Mouse (Mus musculus): ENCODE results near the gene Cd207. TPM values are rescaled to one million over a fixed set of nuclear protein-coding genes. Genes with fewer than 3 reads are reported as not detected.

Gene Cd207
- not detected for polyA plus RNA-seq (2017; shearing (Covaris generic))

DNA sequence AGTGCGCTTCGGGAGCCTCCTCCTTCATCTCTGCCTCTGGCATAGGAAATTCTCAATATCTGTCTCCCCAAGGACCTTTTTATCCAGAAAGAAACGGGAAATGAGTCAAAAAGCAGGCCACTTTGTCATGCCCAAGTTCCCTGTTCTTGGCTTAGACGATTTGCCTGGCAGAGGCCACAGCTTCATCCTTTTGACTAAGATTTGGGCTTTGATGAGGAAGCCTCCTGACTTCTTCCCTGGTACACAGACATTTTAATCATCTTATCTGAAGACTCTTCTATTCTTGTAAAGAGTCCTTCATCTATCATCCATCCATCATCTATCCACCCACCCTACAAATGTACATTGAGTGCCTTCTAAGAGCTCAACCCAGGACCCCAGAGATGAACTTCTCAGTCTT is at the start of gene Cd207:
Gene Cd207 (minus strand): TSS at position 101 of the 400 bp plus-strand sequence.
- ATAC-seq: no peak

DNA sequence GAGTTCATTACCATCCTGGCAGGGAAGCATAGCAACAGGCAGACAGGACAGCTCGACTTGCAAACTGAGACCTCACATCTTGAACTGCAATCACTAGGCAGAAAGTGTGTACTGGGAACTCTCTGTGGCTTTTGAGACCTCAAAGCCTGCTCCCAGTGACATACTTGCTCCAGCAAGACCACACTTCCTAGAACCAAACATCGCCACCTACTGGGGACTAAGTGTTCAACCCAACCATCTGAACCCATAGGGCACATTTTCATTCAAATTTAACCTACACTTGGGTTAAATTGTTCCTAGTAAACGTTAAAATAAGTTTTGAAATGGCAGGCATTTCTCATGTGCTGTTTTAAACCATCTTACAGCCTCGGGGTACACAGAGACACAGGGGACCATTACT is 49.5 kb upstream of the Cd207 start:
- ATAC-seq: no peak

GRCm38 (mm10) chr6:83722526-83722925 is 44.9 kb upstream of the Cd207 start:
- ATAC-seq: no peak

DNA sequence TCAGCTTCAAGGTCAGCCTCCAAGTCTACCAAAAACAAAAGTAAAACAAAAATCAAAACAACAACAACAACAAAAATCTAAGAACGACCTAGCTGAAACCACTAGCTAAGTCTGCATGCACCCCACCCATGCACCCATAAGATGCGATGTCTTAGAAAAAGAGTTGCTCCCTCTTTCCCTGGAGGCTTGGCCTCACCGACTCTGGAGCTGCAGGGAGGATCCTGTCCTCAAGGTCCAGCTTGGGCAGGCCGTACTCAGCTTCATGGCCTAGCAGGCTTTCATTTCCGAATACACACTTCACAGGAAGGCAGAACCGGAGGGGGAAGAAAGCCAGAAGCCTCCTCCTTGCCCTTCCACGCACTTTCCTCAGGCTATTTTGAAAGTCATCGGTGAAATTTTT is 39.4 kb upstream of the Cd207 start:
- no peak for ATAC-seq

- ATAC-seq: no peak
Measured at GRCm38 (mm10) chr6:83715461-83716196, 38.0 kb upstream of the Cd207 start.

DNA sequence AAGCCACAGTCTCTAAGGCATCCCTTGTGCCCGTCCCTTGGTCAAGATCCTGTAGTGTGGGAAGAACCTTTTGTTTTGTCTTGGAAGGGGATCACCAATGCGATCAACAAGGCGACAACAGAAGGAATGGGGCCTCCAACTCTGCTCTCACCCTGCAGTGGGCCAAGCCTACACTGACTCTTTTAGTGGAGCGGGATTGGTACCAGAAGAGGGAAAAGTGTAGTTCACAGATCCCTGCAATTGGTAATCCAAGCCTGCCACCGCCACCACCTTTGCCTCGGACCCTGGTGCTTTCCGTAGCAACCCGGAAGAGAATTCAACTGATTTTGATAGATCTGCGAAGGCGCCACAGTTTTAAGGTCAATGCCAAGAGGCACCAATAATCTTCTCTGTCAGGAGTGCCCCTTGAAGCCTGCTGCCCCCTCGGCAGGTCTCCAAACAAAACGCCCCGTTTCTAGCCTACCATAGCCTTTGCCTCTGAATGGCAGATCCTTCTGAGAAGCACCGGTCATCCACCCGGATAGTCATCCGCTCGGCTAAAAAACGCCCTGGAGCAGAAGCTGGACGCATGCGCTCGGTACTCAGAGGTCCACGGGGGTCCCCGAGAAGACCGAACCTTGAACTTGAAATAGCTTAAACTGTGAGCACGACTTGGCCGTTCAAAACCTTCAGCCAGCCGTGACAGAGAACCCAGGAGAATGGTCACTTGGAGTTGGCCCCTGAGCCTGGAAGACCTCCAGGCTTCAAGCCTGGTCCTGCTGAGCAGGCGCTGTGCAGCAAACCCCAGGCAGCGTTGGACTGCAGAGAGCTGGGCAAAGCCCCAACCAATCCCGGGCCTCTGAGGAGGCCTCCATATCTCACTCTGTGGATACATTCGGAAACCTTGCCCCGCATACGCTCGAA is 36.8 kb upstream of the Cd207 start:
- no peak for ATAC-seq

DNA sequence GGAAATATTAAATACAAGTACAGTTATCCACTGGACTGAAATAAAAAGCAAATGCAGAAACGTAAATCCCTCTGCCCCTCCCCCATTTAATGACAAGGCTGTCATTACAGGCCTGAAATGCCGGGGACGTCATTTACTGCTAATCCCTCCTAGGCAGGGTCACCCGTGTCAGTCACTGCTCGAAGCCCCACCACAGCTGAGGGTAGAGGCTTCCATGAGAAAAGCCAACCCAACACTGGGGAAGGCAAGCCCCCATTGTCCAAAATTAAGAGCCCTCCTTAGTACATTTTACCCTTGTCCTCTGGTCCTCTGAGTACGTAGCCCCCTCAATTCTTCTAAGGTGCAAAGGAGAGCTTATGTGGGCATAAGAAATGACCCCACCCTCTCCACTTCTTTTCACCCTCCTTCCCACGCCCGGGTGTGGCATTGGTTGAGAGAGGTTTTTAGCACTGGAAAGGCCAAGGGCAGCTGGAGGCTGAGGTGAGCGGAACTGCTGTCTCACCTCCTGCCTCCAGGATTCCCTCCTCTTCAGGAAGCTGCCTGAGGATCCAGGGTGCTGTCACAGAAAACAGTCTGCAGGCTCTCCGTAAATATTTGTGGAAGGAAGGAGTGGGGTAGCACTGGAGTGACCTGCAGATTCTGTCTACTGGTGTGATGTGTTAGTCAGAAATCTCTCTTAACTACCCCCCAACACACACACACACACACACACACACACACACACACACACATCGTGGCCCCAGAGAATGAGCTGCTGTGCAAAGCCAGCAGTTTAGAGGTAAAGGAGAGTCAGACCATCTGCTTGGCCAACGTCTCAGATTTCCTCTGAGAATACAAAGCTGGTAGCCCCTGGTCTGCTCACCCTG is 35.8 kb upstream of the Cd207 start:
- no peak for ATAC-seq

- no peak for ATAC-seq
Measured at GRCm38 (mm10) chr6:83711725-83712475, 34.2 kb upstream of the Cd207 start.

- ATAC-seq: peak; percentile 43
Measured at GRCm38 (mm10) chr6:83711067-83711675, 33.5 kb upstream of the Cd207 start, which contains the start of gene Vax2. Vax2 (plus strand) TSS chr6:83711264.

- ATAC-seq: peak; percentile 22
Measured at GRCm38 (mm10) chr6:83710361-83711066, 32.9 kb upstream of the Cd207 start.

- no peak for ATAC-seq
Measured at GRCm38 (mm10) chr6:83707738-83708510, 30.3 kb upstream of the Cd207 start.

DNA sequence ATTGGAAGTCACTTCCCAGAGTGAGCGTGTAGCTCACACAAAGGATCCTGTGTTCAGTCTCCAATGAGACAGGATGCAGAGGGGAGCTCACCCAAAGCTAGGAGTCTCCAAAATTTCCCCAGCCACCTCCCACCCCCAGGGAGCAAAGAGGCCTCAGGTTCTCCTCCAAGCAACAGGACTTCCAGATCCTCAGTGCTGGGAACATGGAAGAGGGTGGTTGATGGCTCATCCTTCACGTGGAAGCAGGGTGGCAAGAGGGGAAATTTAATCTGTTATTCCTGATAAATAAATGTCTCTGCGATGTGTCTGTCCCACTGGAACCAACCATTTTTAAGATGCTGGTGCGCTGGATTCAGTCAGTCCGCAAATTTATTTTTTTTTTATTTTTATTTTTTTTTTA is 27.0 kb upstream of the Cd207 start:
- ATAC-seq: no peak

DNA sequence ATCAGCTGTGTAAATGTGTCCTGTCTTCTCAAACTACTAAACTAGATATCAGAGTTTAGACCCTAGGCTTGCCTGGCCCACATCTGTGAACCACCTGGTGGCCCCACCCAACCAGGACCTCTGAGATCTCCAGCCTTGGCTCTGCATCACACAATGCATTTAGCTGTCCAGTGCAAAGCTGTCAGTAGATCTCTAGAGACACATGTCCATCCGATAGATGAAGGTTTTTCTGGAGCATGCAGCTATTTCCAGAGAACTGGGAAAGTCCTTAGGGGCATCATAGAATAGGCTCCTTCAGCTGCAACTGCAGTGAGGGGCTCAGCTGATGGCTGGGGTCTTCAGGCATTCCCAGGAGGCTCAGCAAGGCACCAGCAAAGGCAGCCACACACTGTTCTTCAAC is 26.6 kb upstream of the Cd207 start:
- no peak for ATAC-seq

- ATAC-seq: no peak
Measured at GRCm38 (mm10) chr6:83703722-83704078, 26.0 kb upstream of the Cd207 start.

GRCm38 (mm10) chr6:83703000-83703721 is 25.5 kb upstream of the Cd207 start:
- no peak for ATAC-seq

- ATAC-seq: peak; percentile 17
Measured at GRCm38 (mm10) chr6:83702146-83702999, 24.7 kb upstream of the Cd207 start.

- ATAC-seq: no peak
Measured at GRCm38 (mm10) chr6:83701001-83701400, 23.3 kb upstream of the Cd207 start.

DNA sequence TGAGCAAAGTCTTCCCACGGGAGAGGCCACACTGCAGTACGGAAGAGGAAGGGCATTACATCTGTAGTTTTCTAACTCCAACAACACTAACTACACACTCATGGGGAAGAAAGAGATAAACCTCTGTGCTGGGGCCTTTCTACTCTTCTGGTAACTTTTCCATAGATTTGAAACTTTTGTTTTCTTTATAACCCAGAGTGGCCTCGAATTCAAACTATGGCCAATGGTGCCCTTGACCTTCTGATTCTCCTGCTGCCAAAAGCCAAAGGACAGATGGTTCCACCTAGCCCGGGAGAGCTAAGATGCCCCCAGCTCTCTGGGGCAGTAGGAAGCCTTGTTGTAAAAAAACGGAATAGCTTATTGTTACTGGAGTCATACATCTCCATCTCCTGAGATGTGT is 22.3 kb upstream of the Cd207 start:
- ATAC-seq: no peak

All from CD4-positive, CD25-positive, alpha-beta regulatory T cell, adult 4 months (primary cell).